Mouse (Mus musculus): Measurements from ENCODE around the gene Rad1.

DNA sequence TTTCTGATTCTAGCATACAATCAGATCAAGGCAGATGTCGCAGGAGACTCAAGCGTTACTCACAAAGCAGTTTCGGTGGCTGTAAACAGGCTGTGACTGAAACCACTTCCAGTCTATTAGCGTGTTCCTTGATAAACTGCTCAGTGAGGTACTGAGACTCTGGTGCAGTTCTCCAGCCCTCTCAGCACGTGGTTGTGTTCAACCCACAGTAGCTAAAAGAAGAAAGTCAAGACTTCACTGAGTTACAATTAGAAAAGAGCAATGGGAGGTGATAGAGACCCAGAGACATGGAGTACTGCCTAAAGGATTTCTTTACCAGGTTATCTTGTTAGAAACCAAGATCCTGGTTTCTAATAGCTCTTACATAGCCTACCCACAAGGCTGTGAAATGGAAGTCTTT is 13.8 kb downstream of the Rad1 start:
- TF ChIP-seq CTCF (IDR thresholded peaks at IDR 0.05; ENCODE audit: low read depth, low read length) = no peak
- no peak for TF ChIP-seq TAL1 (conservative IDR thresholded peaks at IDR 0.05; ENCODE audit: low read depth, low read length)
- no peak for TF ChIP-seq GATA1 (IDR thresholded peaks at IDR 0.05; ENCODE audit: borderline replicate concordance, low read length)
- TF ChIP-seq POLR2AphosphoS5 (IDR thresholded peaks at IDR 0.05; ENCODE audit: insufficient replicate concordance, low read depth, low read length) = no peak

Measured in G1E (cell line).